Mouse (Mus musculus): ENCODE measurements around the gene Teddm2. TPM values are rescaled to one million over a fixed set of nuclear protein-coding genes. Genes with fewer than 3 reads are reported as not detected.

Teddm2 gene
- polyA plus RNA-seq, 1 experiment from 2014 or later = 1.6 TPM

- 76% methylated on average over 3 of the region's 3 CpGs for WGBS
- no peak for ATAC-seq (ENCODE audit: low FRiP score, low read depth)
Measured at GRCm38 (mm10) chr1:153918521-153919206, 18.6 kb upstream of the Teddm2 start.

GRCm38 (mm10) chr1:153913869-153914268 is 13.8 kb upstream of the Teddm2 start:
- Histone ChIP-seq H3K27ac (replicated peaks) (no peak overlapping the region), H3K4me2 (no peak overlapping the region), H3K4me3 (no peak overlapping the region), H3K9me3 (no peaks in the 10 kb centered on the region), H3K9ac (no peak overlapping the region), H3K36me3 (peaks cover 18% of the 10 kb centered on the region), H3K27me3 (no peaks in the 10 kb centered on the region), H3K4me1 (replicated peaks) (no peaks in the 10 kb centered on the region)
- WGBS = 87% methylated on average over 3 of the region's 3 CpGs
- no peak for ATAC-seq (ENCODE audit: low FRiP score, low read depth)

More at GRCm38 (mm10) chr1:153918521-153919206, 18.6 kb upstream of the Teddm2 start:
- Histone ChIP-seq H3K27me3 (no peaks in the 10 kb centered on the region), H3K9ac (no peak overlapping the region), H3K9me3 (no peaks in the 10 kb centered on the region), H3K4me2 (no peak overlapping the region), H3K4me1 (replicated peaks) (no peaks in the 10 kb centered on the region), H3K36me3 (no peaks in the 10 kb centered on the region), H3K4me3 (no peak overlapping the region), H3K27ac (replicated peaks) (no peak overlapping the region)

GRCm38 (mm10) chr1:153911276-153911795 is 11.3 kb upstream of the Teddm2 start:
- Histone ChIP-seq H3K36me3 (peaks cover 43% of the 10 kb centered on the region), H3K4me2 (no peak overlapping the region), H3K27ac (replicated peaks) (no peak overlapping the region), H3K27me3 (no peaks in the 10 kb centered on the region), H3K9me3 (no peaks in the 10 kb centered on the region), H3K9ac (no peak overlapping the region), H3K4me3 (no peak overlapping the region), H3K4me1 (replicated peaks) (no peaks in the 10 kb centered on the region)
- WGBS = 91% methylated on average over 6 of the region's 6 CpGs
- ATAC-seq (ENCODE audit: low FRiP score, low read depth) = no peak

- 93% methylated on average over 5 of the region's 5 CpGs for WGBS
- Histone ChIP-seq H3K27ac (replicated peaks) (0 out of 2 replicates have a peak overlapping the region, but pooled peaks have one; percentile 5), H3K9ac (no peak overlapping the region), H3K4me1 (replicated peaks) (no peaks in the 10 kb centered on the region), H3K27me3 (no peaks in the 10 kb centered on the region), H3K36me3 (peaks cover 51% of the 10 kb centered on the region), H3K9me3 (no peaks in the 10 kb centered on the region), H3K4me2 (no peak overlapping the region), H3K4me3 (no peak overlapping the region)
- ATAC-seq (ENCODE audit: low FRiP score, low read depth) = no peak
Measured at GRCm38 (mm10) chr1:153910423-153910822, 10.4 kb upstream of the Teddm2 start.

GRCm38 (mm10) chr1:153909963-153910291 is 9.9 kb upstream of the Teddm2 start:
- Histone ChIP-seq H3K27me3 (no peaks in the 10 kb centered on the region), H3K4me3 (no peak overlapping the region), H3K9ac (no peak overlapping the region), H3K9me3 (no peaks in the 10 kb centered on the region), H3K36me3 (peaks cover 56% of the 10 kb centered on the region), H3K4me2 (no peak overlapping the region), H3K27ac (replicated peaks) (no peak overlapping the region), H3K4me1 (replicated peaks) (no peaks in the 10 kb centered on the region)
- no peak for ATAC-seq (ENCODE audit: low FRiP score, low read depth)
- 94% methylated on average over 9 of the region's 9 CpGs for WGBS

GRCm38 (mm10) chr1:153909213-153909962 is 9.4 kb upstream of the Teddm2 start:
- H3K4me3 ChIP-seq = no peak overlapping the region
- WGBS = 93% methylated on average over 10 of the region's 10 CpGs
- no peaks in the 10 kb centered on the region for H3K4me1 ChIP-seq (replicated peaks)
- no peaks in the 10 kb centered on the region for H3K27me3 ChIP-seq
- H3K9ac ChIP-seq = no peak overlapping the region
- H3K4me2 ChIP-seq = no peak overlapping the region
- ATAC-seq (ENCODE audit: low FRiP score, low read depth) = no peak
- no peak overlapping the region for H3K27ac ChIP-seq (replicated peaks)
- H3K9me3 ChIP-seq = no peaks in the 10 kb centered on the region
- peaks cover 61% of the 10 kb centered on the region for H3K36me3 ChIP-seq

GRCm38 (mm10) chr1:153908741-153909140 is 8.7 kb upstream of the Teddm2 start:
- WGBS = 91% methylated on average over 4 of the region's 4 CpGs
- Histone ChIP-seq H3K27ac (replicated peaks) (no peak overlapping the region), H3K36me3 (peaks cover 68% of the 10 kb centered on the region), H3K9ac (no peak overlapping the region), H3K9me3 (no peaks in the 10 kb centered on the region), H3K4me1 (replicated peaks) (no peaks in the 10 kb centered on the region), H3K4me2 (no peak overlapping the region), H3K4me3 (no peak overlapping the region), H3K27me3 (no peaks in the 10 kb centered on the region)
- no peak for ATAC-seq (ENCODE audit: low FRiP score, low read depth)

GRCm38 (mm10) chr1:153908208-153908607 is 8.2 kb upstream of the Teddm2 start:
- 74% methylated on average over 6 of the region's 6 CpGs for WGBS
- Histone ChIP-seq H3K27ac (replicated peaks) (no peak overlapping the region), H3K9me3 (no peaks in the 10 kb centered on the region), H3K9ac (no peak overlapping the region), H3K27me3 (no peaks in the 10 kb centered on the region), H3K4me3 (no peak overlapping the region), H3K4me1 (replicated peaks) (peaks cover under 1% of the 10 kb centered on the region), H3K4me2 (no peak overlapping the region), H3K36me3 (peaks cover 73% of the 10 kb centered on the region)
- ATAC-seq (ENCODE audit: low FRiP score, low read depth) = no peak

- Histone ChIP-seq H3K4me3 (no peak overlapping the region), H3K36me3 (peaks cover 78% of the 10 kb centered on the region), H3K27me3 (no peaks in the 10 kb centered on the region), H3K9me3 (no peaks in the 10 kb centered on the region), H3K27ac (replicated peaks) (no peak overlapping the region), H3K4me1 (replicated peaks) (peaks cover 24% of the 10 kb centered on the region), H3K9ac (no peak overlapping the region), H3K4me2 (no peak overlapping the region)
- ATAC-seq (ENCODE audit: low FRiP score, low read depth) = no peak
- 89% methylated on average over 3 of the region's 3 CpGs for WGBS
Measured at GRCm38 (mm10) chr1:153905884-153906283, 5.9 kb upstream of the Teddm2 start.

GRCm38 (mm10) chr1:153904236-153904635 is 4.2 kb upstream of the Teddm2 start:
- no peak overlapping the region for H3K4me2 ChIP-seq
- no peak overlapping the region for H3K27ac ChIP-seq (replicated peaks)
- peaks cover 24% of the 10 kb centered on the region for H3K4me1 ChIP-seq (replicated peaks)
- H3K9ac ChIP-seq = no peak overlapping the region
- no peak overlapping the region for H3K4me3 ChIP-seq
- ATAC-seq (ENCODE audit: low FRiP score, low read depth) = no peak
- WGBS = 98% methylated on average over 14 of the region's 14 CpGs
- no peaks in the 10 kb centered on the region for H3K27me3 ChIP-seq
- no peaks in the 10 kb centered on the region for H3K9me3 ChIP-seq
- H3K36me3 ChIP-seq = peaks cover 64% of the 10 kb centered on the region

GRCm38 (mm10) chr1:153903006-153903405 is 3.0 kb upstream of the Teddm2 start:
- Histone ChIP-seq H3K4me2 (peak overlapping the region; percentile 71), H3K36me3 (peaks cover 52% of the 10 kb centered on the region), H3K4me1 (replicated peaks) (peaks cover 35% of the 10 kb centered on the region), H3K4me3 (peak overlapping the region; percentile 80), H3K27ac (replicated peaks) (no peak overlapping the region), H3K9ac (no peak overlapping the region), H3K9me3 (no peaks in the 10 kb centered on the region), H3K27me3 (no peaks in the 10 kb centered on the region)
- 37% methylated on average over 13 of the region's 13 CpGs for WGBS
- no peak for ATAC-seq (ENCODE audit: low FRiP score, low read depth)
